Mouse (Mus musculus): Measurements from ENCODE around the gene Pds5b. TPM values are rescaled to one million over a fixed set of nuclear protein-coding genes. Genes with fewer than 3 reads are reported as not detected.
"Not testable (repeated sequence)": the region's sequence is repeated elsewhere in the genome, so short reads cannot be mapped to it uniquely, and the experiment has no call there.

The Pds5b gene
- polyA plus RNA-seq, 1 experiment from 2014 or later: 53.6 TPM

DNA sequence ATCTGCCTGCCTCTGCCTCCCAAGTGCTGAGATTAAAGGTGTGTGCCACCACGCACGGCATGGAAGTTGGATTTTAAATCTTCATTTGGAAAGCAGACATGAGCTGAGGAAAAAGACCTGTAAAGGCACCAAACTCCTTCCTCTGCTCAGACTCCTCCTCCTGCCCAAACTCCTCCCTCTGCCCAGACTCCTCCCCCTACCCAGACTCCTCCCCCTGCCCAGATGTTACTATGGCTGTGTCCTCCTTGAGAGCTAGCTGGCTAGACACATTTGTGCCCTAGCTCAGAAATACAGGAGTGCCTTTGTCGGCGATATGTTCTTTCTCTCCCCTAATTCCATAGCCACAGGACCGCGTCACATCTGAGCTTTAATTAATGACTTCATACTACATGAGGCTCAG lies 172.4 kb downstream of the Pds5b start:
- 94% methylated on average over 6 of the region's 6 CpGs for WGBS
- H3K27ac ChIP-seq (ENCODE audit: low read depth, low read length): no peak overlapping the region
- no peak overlapping the region for H3K4me2 ChIP-seq (replicated peaks; ENCODE audit: low read depth, low read length)
- H3K36me3 ChIP-seq (ENCODE audit: control insufficient read depth, insufficient read depth, low read length): no peaks in the 10 kb centered on the region
- H3K9me3 ChIP-seq (ENCODE audit: control insufficient read depth, low read length): no peaks in the 10 kb centered on the region
- no peak for ATAC-seq (ENCODE audit: low FRiP score, low TSS enrichment)
- H3K4me1 ChIP-seq (ENCODE audit: control insufficient read depth, insufficient read depth, low read length): peaks cover 3% of the 10 kb centered on the region; the same call in 1 of the 2 replicates
- H3K27me3 ChIP-seq (ENCODE audit: control insufficient read depth, insufficient read depth, low read length): no peaks in the 10 kb centered on the region
- H3K9ac ChIP-seq (ENCODE audit: low read depth, low read length): no peak overlapping the region
- no peak overlapping the region for H3K4me3 ChIP-seq (ENCODE audit: low read length)

GRCm38 (mm10) chr5:150850821-150851220 lies 177.3 kb downstream of the Pds5b start:
- Histone ChIP-seq H3K27ac (ENCODE audit: low read depth, low read length) (no peak overlapping the region), H3K4me2 (replicated peaks; ENCODE audit: low read depth, low read length) (no peak overlapping the region), H3K36me3 (ENCODE audit: control insufficient read depth, insufficient read depth, low read length) (no peaks in the 10 kb centered on the region), H3K9me3 (ENCODE audit: control insufficient read depth, low read length) (no peaks in the 10 kb centered on the region), H3K4me1 (ENCODE audit: control insufficient read depth, insufficient read depth, low read length) (0 out of 2 replicates have a peak, but pooled peaks cover 6% of the 10 kb centered on the region), H3K9ac (ENCODE audit: low read depth, low read length) (no peak overlapping the region), H3K4me3 (ENCODE audit: low read length) (no peak overlapping the region), H3K27me3 (ENCODE audit: control insufficient read depth, insufficient read depth, low read length) (no peaks in the 10 kb centered on the region)
- no peak for ATAC-seq (ENCODE audit: low FRiP score, low TSS enrichment)
- WGBS: 26% methylated on average over 2 of the region's 2 CpGs

- not testable (repeated sequence) for H3K4me3 ChIP-seq (ENCODE audit: low read length); H3K27ac ChIP-seq (ENCODE audit: low read depth, low read length); H3K36me3 ChIP-seq (ENCODE audit: control insufficient read depth, insufficient read depth, low read length); H3K9me3 ChIP-seq (ENCODE audit: control insufficient read depth, low read length); ATAC-seq (ENCODE audit: low FRiP score, low TSS enrichment); H3K27me3 ChIP-seq (ENCODE audit: control insufficient read depth, insufficient read depth, low read length); H3K4me2 ChIP-seq (replicated peaks; ENCODE audit: low read depth, low read length); H3K4me1 ChIP-seq (ENCODE audit: control insufficient read depth, insufficient read depth, low read length); H3K9ac ChIP-seq (ENCODE audit: low read depth, low read length)
- 89% methylated on average over 2 of the region's 2 CpGs for WGBS
Observed at GRCm38 (mm10) chr5:150852097-150852496, 178.6 kb downstream of the Pds5b start.

- H3K4me3 ChIP-seq (ENCODE audit: low read length): no peak overlapping the region
- no peak overlapping the region for H3K27ac ChIP-seq (ENCODE audit: low read depth, low read length)
- H3K36me3 ChIP-seq (ENCODE audit: control insufficient read depth, insufficient read depth, low read length): no peaks in the 10 kb centered on the region
- no peak overlapping the region for H3K9ac ChIP-seq (ENCODE audit: low read depth, low read length)
- WGBS: 58% methylated on average over 1 of the region's 1 CpGs
- no peak overlapping the region for H3K4me2 ChIP-seq (replicated peaks; ENCODE audit: low read depth, low read length)
- H3K27me3 ChIP-seq (ENCODE audit: control insufficient read depth, insufficient read depth, low read length): no peaks in the 10 kb centered on the region
- H3K9me3 ChIP-seq (ENCODE audit: control insufficient read depth, low read length): no peaks in the 10 kb centered on the region
- no peak for ATAC-seq (ENCODE audit: low FRiP score, low TSS enrichment)
- 0 out of 2 replicates have a peak, but pooled peaks cover 6% of the 10 kb centered on the region for H3K4me1 ChIP-seq (ENCODE audit: control insufficient read depth, insufficient read depth, low read length)
Observed at GRCm38 (mm10) chr5:150854506-150854905, 181.0 kb downstream of the Pds5b start.

DNA sequence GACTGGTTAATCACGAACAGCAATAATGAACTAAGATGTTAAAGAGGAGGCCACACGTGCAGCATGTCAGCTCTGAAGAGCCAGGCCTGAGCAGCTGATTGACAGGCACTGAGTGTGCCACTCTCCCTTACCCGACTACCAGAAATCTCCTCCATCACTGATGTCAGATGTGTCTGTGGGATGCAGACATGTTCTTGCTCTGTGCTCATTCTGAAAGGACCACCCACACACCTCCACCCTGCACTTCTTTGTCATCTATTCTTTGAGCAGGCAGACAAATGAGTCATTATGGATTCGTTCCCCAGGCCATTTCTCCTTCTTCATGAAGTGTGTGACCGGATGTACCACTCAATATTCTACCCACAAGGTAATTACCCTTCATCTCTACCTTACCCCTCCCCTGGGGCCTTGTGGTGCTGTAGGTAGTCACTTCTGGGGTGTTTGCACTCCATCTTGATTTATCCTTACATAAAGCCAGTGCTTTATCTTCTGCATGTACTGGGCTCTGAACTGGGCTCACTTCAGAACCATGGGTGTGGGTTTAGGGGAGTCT lies 186.2 kb downstream of the Pds5b start:
- no peaks in the 10 kb centered on the region for H3K27me3 ChIP-seq (ENCODE audit: control insufficient read depth, insufficient read depth, low read length)
- no peak for ATAC-seq (ENCODE audit: low FRiP score, low TSS enrichment)
- WGBS: 59% methylated on average over 5 of the region's 5 CpGs

More for the DNA sequence above, 186.2 kb downstream of the Pds5b start:
- Histone ChIP-seq H3K4me1 (ENCODE audit: control insufficient read depth, insufficient read depth, low read length) (no peaks in the 10 kb centered on the region), H3K4me2 (replicated peaks; ENCODE audit: low read depth, low read length) (no peak overlapping the region), H3K27ac (ENCODE audit: low read depth, low read length) (no peak overlapping the region), H3K9ac (ENCODE audit: low read depth, low read length) (no peak overlapping the region), H3K4me3 (ENCODE audit: low read length) (no peak overlapping the region), H3K36me3 (ENCODE audit: control insufficient read depth, insufficient read depth, low read length) (no peaks in the 10 kb centered on the region), H3K9me3 (ENCODE audit: control insufficient read depth, low read length) (no peaks in the 10 kb centered on the region)

Other genes starting within 250 kb of the Pds5b start
- not detected in 2 replicates for gene Zar1l, start 155.6 kb upstream of the Pds5b start, polyA plus RNA-seq (2014; fragmentation: Nextera tagmentation; extraction: Ambion mirVana)
- 24.5 and 28.6 TPM in 2 replicates for gene Brca2, start 151.1 kb upstream of the Pds5b start, polyA plus RNA-seq (2014; fragmentation: Nextera tagmentation; extraction: Ambion mirVana)
- gene N4bp2l1, start 76.6 kb upstream of the Pds5b start, polyA plus RNA-seq (2014; fragmentation: Nextera tagmentation; extraction: Ambion mirVana): 5.5 and 5.7 TPM in 2 replicates
- gene N4bp2l2, start 7.6 kb upstream of the Pds5b start, polyA plus RNA-seq (2014; fragmentation: Nextera tagmentation; extraction: Ambion mirVana): 44.2 and 49.6 TPM in 2 replicates

All from kidney, embryonic 14.5 days (tissue).